Mouse (Mus musculus) thymus, postnatal 4 days (tissue): Measurements from ENCODE around the gene Sc5d.

Experiments
- DNase-seq: peaks from one replicate; pipeline ENCODE4 v3.0.0; 2021

Sc5d gene

GRCm38 (mm10) chr9:42246688-42247087, 17.4 kb downstream of the Sc5d start:
- DNase-seq, result no peak

GRCm38 (mm10) chr9:42244173-42244572, 19.9 kb downstream of the Sc5d start:
- no peak for DNase-seq

- DNase-seq, result no peak
These were observed 23.0 kb downstream of the Sc5d start for GRCm38 (mm10) chr9:42241021-42241420.

- peak; percentile 59 for DNase-seq
These were observed 23.5 kb downstream of the Sc5d start for GRCm38 (mm10) chr9:42240583-42240992.

GRCm38 (mm10) chr9:42238827-42239226, 25.2 kb downstream of the Sc5d start:
- DNase-seq, result no peak

- no peak for DNase-seq
These were observed 32.9 kb downstream of the Sc5d start for GRCm38 (mm10) chr9:42231116-42231515.

- no peak for DNase-seq
These were observed 33.7 kb downstream of the Sc5d start for GRCm38 (mm10) chr9:42230333-42230732.

- DNase-seq, result no peak
These were observed 34.5 kb downstream of the Sc5d start for GRCm38 (mm10) chr9:42229465-42230110.

GRCm38 (mm10) chr9:42227804-42228203, 36.3 kb downstream of the Sc5d start:
- no peak for DNase-seq

GRCm38 (mm10) chr9:42219001-42219660, 44.9 kb downstream of the Sc5d start:
- no peak for DNase-seq

- DNase-seq, result no peak
These were observed 46.4 kb downstream of the Sc5d start for GRCm38 (mm10) chr9:42217685-42218084.

GRCm38 (mm10) chr9:42214116-42214515, 49.9 kb downstream of the Sc5d start:
- DNase-seq, result no peak

- DNase-seq, result no peak
These were observed 50.9 kb downstream of the Sc5d start for GRCm38 (mm10) chr9:42213142-42213541.

- DNase-seq, result no peak
These were observed 54.4 kb downstream of the Sc5d start for GRCm38 (mm10) chr9:42209666-42210065.

GRCm38 (mm10) chr9:42208463-42208862, 55.6 kb downstream of the Sc5d start:
- peak; percentile 40 for DNase-seq

GRCm38 (mm10) chr9:42206750-42207149, 57.3 kb downstream of the Sc5d start:
- no peak for DNase-seq

- no peak for DNase-seq
These were observed 61.8 kb downstream of the Sc5d start for GRCm38 (mm10) chr9:42202271-42202670.
